Mouse (Mus musculus): ENCODE measurements around the gene Gm49359. TPM values are rescaled to one million over a fixed set of nuclear protein-coding genes. Genes with fewer than 3 reads are reported as not detected.
"Not testable (repeated sequence)": the region's sequence is repeated elsewhere in the genome, so short reads cannot be mapped to it uniquely, and the experiment has no call there.

The Gm49359 gene
- 10 to 100 TPM; 10.7 to 14.4 (median 12.1) TPM for total RNA-seq (2022)

DNA sequence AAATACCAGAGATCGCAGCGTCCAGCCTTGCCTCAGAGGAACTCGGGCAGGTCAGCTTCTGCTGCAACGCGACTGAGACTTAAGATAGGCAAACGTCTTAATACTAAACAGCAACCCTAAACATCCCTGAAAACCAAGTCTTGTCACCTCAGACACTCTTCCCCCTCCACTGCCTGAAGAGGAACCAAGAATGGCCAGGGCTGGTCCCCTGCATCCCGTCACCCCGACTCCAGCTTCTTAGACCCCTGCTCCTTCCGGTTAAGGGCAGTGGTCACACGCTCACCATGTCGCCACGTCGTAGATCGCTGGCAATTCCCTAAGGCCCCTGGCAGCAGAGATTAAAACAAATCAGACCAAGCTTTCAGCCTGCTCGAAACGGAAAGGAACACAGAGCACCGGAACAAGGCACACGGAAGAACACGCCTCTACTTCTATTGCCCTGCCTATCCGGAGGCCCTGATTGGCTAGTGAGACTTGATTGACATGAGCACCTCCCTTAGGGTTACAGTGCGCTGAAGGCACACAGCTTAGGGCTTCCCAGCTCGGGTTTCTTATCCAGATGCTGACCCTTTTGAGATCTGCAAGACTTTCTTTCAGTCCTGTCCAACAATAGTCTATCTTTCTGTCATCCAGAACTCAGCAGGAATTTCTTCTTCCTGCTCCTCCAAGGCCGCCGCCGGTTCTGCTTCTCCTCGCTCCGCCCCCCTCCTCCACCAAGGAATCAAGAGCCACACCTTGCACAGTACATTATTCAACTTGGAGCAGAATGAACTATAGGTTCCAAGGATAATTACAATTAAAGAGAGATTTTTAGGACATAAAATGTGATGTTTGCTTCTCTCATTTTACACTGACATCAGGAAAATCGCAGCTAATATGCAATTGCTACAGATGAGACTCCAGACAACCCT is at the start of gene Gm49359:
Gm49359 (minus strand) TSS at position 409 of the 911 bp plus-strand sequence.
- peak; percentile 86 for DNase-seq

DNA sequence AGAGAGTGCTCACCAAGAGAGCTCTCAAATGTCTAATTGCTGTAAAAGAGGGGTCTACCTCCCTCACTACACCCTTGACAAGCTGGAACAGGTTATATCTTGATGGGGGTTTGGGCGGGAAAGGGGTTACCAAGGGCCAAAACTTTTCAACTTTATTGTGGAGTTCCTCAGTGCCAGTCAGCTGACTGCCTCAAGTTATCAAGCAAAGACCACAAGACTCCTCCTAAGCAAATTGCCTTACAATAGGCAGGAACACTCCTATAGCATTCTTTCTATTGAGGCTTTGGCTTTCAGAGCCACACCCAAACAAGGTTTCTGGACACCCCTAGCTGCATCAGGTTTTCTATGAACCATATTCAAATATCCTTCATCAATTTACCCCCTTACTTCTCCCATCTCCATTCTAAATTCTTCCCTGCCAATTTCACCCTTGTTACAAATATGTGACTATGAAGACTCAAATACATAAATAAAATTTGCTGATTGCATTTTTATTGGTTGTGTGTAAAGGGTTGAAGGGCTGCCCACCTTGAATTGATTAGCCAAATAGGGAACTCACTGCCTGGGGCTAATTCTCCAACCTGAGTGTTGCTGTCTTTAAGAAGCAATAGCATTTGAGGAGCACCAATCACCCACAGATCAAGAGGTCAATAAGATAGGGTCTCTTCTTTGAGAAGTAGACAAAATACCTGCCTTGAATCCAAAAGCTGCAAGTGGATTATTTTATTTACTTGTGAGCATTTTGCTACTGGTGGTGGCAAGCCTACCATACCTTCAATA is 44.2 kb upstream of the Gm49359 start:
- DNase-seq = not testable (repeated sequence)

DNA sequence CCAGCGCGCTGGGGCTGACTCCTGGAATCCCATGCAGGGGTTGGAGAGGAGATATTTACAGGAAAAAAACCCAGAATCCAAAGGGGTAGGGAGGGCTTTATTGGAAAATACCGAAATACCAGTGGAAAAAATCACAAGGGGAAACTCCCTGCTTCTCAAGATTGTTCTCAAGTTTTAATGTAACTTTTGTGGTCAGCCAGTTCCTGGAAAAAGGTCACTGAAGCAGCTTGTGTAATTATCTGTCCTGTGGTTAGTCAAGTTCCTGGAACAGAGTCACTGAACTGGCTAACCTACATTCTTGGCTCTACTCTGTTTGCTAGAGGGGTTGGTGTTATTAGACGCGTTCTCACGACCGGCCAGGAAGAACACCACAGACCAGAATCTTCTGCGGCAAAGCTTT is 6.0 kb upstream of the Gm49359 start:
- DNase-seq = not testable (repeated sequence)

DNA sequence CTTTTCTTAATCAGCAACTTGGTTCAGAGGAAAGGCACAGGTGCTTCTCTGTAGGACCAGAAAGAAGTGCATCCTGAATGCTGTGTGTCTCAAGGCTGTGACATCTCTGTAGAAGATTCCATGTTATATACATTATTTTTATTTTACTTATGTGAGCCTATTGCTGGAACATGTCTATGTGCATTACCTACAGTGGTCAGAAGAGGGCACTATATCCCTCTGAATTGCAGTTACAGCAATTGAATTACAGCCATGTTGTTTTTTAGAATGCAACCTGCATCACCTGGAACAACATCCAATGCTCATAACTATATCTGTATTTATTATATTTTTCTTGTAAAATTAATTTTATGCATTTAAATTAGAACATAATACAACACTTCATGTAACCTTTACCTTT is 3.3 kb upstream of the Gm49359 start:
- not testable (repeated sequence) for DNase-seq

Small RNAs within 50 kb of the gene (microRNA-seq; reads per million reads assigned to microRNA genes)
- 0.50 to 0.70 reads per million in 2 experiments for gene Gm22256

Other genes with a start within 250 kb of the Gm49359 start
- gene Gm3604, start 83.7 kb downstream of the Gm49359 start, total RNA-seq (2022) = 1 to 10 TPM in 3 of 4 experiments, under 1 TPM in 1; 0.73 to 1.6 (median 1.1) TPM
- not detected for gene Zfp935, start 91.7 kb upstream of the Gm49359 start, total RNA-seq (2022)
- gene Zfp934, start 104.4 kb upstream of the Gm49359 start, total RNA-seq (2022) = 1 to 10 TPM; 3.6 to 7.2 (median 5.6) TPM
- 1 to 10 TPM in 3 of 4 experiments, under 1 TPM in 1; 0.96 to 2.2 (median 1.6) TPM for gene 6720489N17Rik, start 157.3 kb upstream of the Gm49359 start, total RNA-seq (2022)